Mouse (Mus musculus) stomach, embryonic 16.5 days (tissue): ENCODE data around the gene Hist1h2bk. TPM values are rescaled to one million over a fixed set of nuclear protein-coding genes. Genes with fewer than 3 reads are reported as not detected.
"Not testable (repeated sequence)": the region's sequence is repeated elsewhere in the genome, so short reads cannot be mapped to it uniquely, and the experiment has no call there.

ENCODE experiments used
- ATAC-seq: fragments of 200-750 bp; cut with Nextera tagmentation; 2 replicates; pipeline ENCODE4 v1.8.0; 2017; ENCODE audit warnings: moderate number of reproducible peaks, moderate TSS enrichment; ENCODE audit not compliant: insufficient read depth, low FRiP score
- H3K27ac ChIP-seq: fragments of 300-500 bp; sonication (generic); 2 replicates; pipeline ENCODE4 v1.5.1; 2014; ENCODE audit warnings: low read length
- H3K27me3 ChIP-seq: fragments of 300-500 bp; sonication (generic); 2 replicates; pipeline ENCODE4 v1.6.1; 2014; ENCODE audit warnings: low read length, control low read depth, mixed read lengths; ENCODE audit not compliant: control insufficient read depth, insufficient read depth
- H3K36me3 ChIP-seq: fragments of 300-500 bp; sonication (generic); 2 replicates; pipeline ENCODE4 v1.6.1; 2014; ENCODE audit warnings: low read length; ENCODE audit not compliant: control insufficient read depth, insufficient read depth
- H3K4me1 ChIP-seq: fragments of 300-500 bp; sonication (generic); 2 replicates; pipeline ENCODE4 v1.6.1; 2014; ENCODE audit warnings: low read length, control low read depth, mixed read lengths; ENCODE audit not compliant: control insufficient read depth, insufficient read depth
- H3K4me2 ChIP-seq: fragments of 300-500 bp; sonication (generic); 2 replicates; pipeline ENCODE4 v1.6.1; 2014; ENCODE audit warnings: low read depth, low read length, mixed read lengths
- H3K4me3 ChIP-seq: fragments of 300-500 bp; sonication (generic); replicated peaks from 2 replicates; pipeline ENCODE4 v1.5.1; 2014; ENCODE audit warnings: mild to moderate bottlenecking, low read length
- H3K9ac ChIP-seq: fragments of 300-500 bp; sonication (generic); 2 replicates; pipeline ENCODE4 v1.6.1; 2014; ENCODE audit warnings: low read length
- H3K9me3 ChIP-seq: fragments of 300-500 bp; sonication (generic); replicated peaks from 2 replicates; pipeline ENCODE4 v1.6.1; 2016; ENCODE audit warnings: low read length, control low read depth; ENCODE audit not compliant: control insufficient read depth
- WGBS: fragments of 180-500 bp; shearing (Covaris S2); extraction: QIAGEN DNeasy Blood & Tissue Kit; methylation state at CpG from one replicate; pipeline ENCODE4 v1.1.7; 2014; 5-methylcytosine and 5-hydroxymethylcytosine counted together
- polyA plus RNA-seq: library from polyadenylated mRNA; unstranded; fragments of >200 nt; fragmentation: Nextera tagmentation; extraction: Ambion mirVana; gene quantifications from 2 replicates; pipeline ENCODE4 v1.2.1, GENCODE M21; 2015

Gene Hist1h2bk
- polyA plus RNA-seq, 1 experiment from 2014 or later = 2.6 TPM

DNA sequence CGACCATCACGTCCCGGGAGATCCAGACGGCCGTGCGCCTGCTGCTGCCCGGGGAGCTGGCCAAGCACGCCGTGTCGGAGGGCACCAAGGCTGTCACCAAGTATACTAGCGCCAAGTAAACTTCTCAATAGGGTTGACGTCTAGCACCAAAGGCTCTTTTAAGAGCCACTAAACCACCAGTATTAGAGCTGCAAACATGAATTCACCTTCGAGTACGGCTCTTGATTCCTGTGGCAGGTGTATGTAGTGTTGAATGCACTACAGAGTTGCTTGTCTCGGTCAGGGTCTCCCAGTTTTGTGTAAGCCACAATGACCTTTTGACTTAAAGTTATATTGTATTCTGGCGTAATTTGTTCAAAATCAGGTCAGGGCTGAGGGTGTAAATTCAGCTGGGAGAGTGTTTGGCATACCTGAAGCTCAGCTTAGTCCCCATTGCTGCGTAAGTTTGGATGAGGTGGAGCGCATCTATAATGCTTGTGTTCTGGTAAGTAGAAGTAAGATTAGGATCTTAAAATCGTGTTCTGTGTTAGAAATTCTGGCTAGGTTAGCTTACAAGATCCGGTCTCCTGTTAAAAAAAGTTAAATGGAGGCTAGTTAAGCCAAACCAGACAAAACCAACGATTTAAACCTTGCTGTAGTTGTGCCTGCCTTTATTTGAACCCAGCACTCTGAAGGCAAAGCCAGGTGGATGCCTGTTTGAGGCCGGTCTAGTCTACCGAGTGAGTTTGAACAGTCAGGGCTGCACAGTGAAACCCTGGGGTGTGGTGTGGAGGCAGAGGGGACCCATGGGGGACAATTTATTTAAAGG is 683 bp downstream of the Hist1h2bk start:
- Histone ChIP-seq H3K27ac (peak overlapping the region; percentile 74), H3K4me1 (peaks cover 23% of the 10 kb centered on the region), H3K36me3 (no peaks in the 10 kb centered on the region), H3K27me3 (no peaks in the 10 kb centered on the region), H3K9ac (peak overlapping the region; percentile 55), H3K9me3 (no peaks in the 10 kb centered on the region), H3K4me3 (peak overlapping the region; percentile 38), H3K4me2 (peak overlapping the region; percentile 70)
- WGBS = 3% methylated on average over 17 of the region's 23 CpGs
- no peak for ATAC-seq

DNA sequence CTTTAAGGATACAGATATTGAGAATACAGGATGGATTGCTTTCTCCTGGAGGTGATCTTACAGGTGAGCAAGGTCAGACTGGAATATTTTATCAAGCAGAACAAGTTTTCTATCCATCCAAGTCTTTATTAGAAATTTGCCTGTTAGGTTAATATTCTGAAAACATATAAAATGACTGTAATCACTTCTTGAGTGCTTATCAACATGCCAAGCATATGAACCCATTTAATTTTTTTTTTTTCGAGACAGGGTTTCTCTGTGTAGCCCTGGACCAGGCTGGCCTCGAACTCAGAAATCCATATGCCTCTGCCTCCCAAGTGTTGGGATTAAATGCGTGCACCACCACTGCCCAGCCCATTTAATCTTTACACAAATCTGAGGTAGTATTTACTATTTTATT is 1.3 kb downstream of the Hist1h2bk start:
- Histone ChIP-seq H3K36me3 (no peaks in the 10 kb centered on the region), H3K9me3 (no peaks in the 10 kb centered on the region), H3K9ac (no peak overlapping the region; the same call in 1 of the 2 replicates), H3K27ac (peak overlapping the region; percentile 74), H3K4me1 (peaks cover 25% of the 10 kb centered on the region), H3K4me3 (peak overlapping the region; percentile 38), H3K4me2 (peak overlapping the region; percentile 70), H3K27me3 (no peaks in the 10 kb centered on the region)
- 49% methylated on average over 3 of the region's 3 CpGs for WGBS
- no peak for ATAC-seq

DNA sequence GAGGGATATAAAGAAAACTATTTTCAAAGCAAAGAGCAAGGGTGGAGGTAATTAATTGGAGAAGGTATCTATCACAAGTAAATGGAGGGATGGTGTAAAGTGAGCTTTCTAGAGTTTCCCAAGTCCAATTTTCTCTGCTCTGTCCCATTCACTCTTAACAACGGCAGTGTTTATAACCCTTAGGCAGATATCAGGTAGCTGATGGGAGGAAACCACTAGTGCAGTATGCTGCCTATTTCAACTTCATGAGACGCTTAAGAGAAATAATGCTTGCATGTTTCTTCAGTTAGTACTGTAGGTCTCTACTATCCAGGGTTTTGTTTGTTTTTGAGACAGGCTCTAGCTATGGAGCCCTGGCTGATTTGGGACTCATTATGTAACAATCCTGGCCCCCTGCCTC is 1.7 kb downstream of the Hist1h2bk start:
- H3K27me3 ChIP-seq = no peaks in the 10 kb centered on the region
- no peak overlapping the region for H3K9ac ChIP-seq
- H3K4me2 ChIP-seq = no peak overlapping the region
- no peak for ATAC-seq
- H3K4me1 ChIP-seq = peaks cover 28% of the 10 kb centered on the region
- H3K9me3 ChIP-seq = no peaks in the 10 kb centered on the region
- WGBS = 49% methylated on average over 2 of the region's 2 CpGs
- H3K36me3 ChIP-seq = no peaks in the 10 kb centered on the region
- H3K27ac ChIP-seq = no peak overlapping the region
- no peak overlapping the region for H3K4me3 ChIP-seq

DNA sequence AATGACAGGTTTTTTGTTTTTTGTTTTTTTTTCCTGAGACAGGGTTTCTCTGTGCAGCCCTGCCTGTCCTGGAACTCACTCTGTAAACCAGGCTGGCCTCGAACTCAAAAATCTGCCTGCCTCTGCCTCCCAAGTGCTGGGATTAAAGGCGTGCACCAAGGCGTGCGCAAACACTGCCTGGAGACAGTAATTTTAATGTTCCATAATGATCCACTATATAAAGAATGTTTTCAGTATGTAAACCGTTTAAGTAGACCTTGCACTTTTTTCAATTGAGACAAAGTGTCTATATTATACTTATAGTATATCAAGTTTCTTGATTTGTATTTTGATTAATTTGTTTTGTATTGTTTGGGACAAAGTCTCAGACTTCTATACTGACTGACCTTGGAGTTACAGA is 3.7 kb downstream of the Hist1h2bk start:
- no peak overlapping the region for H3K27ac ChIP-seq
- ATAC-seq = no peak
- H3K36me3 ChIP-seq = no peaks in the 10 kb centered on the region
- WGBS = 63% methylated on average over 5 of the region's 5 CpGs
- no peaks in the 10 kb centered on the region for H3K9me3 ChIP-seq
- H3K27me3 ChIP-seq = no peaks in the 10 kb centered on the region
- H3K4me1 ChIP-seq = peaks cover 28% of the 10 kb centered on the region
- no peak overlapping the region for H3K4me3 ChIP-seq
- no peak overlapping the region for H3K9ac ChIP-seq
- H3K4me2 ChIP-seq = peak overlapping the region; percentile 65; the same call in 1 of the 2 replicates

DNA sequence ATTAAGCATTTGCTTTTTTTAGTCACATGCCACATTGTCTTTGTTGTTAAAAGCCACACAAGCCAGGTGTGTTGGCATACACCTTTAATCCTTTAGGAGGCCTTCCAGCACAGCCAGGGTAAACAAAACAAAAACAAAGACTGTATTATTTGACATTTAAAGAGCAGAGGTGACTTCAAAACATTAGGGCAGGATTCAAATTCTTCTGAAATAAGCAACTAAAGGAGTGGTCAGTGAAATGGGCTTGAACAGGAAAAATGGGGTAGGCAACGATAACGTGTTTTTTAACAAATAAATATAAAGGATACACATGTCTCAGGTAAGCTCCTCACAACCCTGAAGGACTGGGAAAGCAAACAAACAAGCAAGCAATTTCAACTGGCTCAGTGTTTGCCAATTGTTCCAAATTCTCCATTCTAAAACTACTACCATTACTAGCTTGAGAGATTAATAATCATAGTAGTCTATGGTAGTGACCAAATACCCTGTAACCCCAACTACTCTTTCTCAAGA is 4.3 kb downstream of the Hist1h2bk start:
- Histone ChIP-seq H3K4me3 (peak overlapping the region; percentile 43), H3K36me3 (no peaks in the 10 kb centered on the region), H3K9me3 (no peaks in the 10 kb centered on the region), H3K9ac (peak overlapping the region; percentile 24; the same call in 1 of the 2 replicates), H3K27ac (peak overlapping the region; percentile 84), H3K4me1 (peaks cover 26% of the 10 kb centered on the region), H3K27me3 (no peaks in the 10 kb centered on the region), H3K4me2 (peak overlapping the region; percentile 65)
- 7% methylated on average over 2 of the region's 2 CpGs for WGBS
- ATAC-seq = no peak

DNA sequence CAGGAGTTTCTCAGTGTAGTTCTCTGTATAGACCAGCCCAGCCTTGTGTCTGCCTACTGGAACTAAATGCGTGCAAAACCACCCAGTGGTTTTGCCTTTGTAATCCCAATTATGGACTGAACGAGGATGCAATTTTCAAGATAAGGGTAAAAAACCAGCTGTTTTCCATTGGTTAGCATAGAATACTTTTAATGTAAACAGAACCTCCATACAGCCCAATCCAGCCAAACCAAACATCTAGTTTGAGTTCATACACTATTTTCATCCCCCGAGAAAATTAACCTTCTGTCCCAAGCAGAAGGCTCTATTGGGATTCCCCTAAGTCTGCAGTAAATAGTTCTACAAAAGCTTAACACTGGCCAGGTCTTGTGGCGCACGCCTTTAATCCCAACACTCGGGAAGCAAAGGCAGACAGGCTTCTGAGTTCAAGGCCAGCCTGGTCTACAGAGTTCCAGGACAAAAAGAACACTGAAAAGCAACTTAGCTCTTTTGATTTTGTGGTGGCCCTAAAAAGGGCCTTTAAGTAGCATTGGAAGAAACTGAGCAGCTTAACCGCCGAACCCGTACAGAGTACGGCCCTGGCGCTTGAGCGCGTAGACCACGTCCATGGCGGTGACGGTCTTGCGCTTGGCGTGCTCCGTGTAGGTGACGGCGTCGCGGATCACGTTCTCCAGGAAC is 4.9 kb downstream of the Hist1h2bk start:
- peaks cover 26% of the 10 kb centered on the region for H3K4me1 ChIP-seq
- peak overlapping the region; percentile 62 for H3K9ac ChIP-seq
- peak overlapping the region; percentile 43 for H3K4me3 ChIP-seq
- no peaks in the 10 kb centered on the region for H3K36me3 ChIP-seq
- H3K27ac ChIP-seq = peak overlapping the region; percentile 84
- under 1% methylated on average over 19 of the region's 24 CpGs for WGBS
- H3K9me3 ChIP-seq = no peaks in the 10 kb centered on the region
- H3K27me3 ChIP-seq = no peaks in the 10 kb centered on the region
- H3K4me2 ChIP-seq = peak overlapping the region; percentile 65
- ATAC-seq = no peak; the same call in 1 of the 2 replicates

DNA sequence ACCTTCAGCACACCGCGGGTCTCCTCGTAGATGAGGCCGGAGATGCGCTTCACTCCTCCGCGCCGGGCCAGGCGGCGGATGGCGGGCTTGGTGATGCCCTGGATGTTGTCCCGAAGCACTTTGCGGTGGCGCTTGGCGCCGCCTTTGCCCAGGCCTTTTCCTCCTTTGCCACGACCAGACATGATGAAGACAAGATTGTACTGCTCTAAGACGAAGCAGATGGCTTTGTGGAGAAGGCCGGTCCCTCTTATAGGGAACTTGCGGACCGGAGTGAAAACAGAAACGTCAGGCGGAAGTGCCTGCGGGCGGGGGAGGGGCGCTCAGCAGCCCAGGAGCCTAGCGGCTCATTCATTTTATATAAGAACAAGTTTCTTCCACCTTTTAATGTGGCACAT is 5.5 kb downstream of the Hist1h2bk start, which contains the start of gene Hist1h4i:
Gene Hist1h4i (minus strand): TSS at position 221 of the 395 bp plus-strand sequence.
- peak within 1 kb of the TSS; percentile 67 for H3K9ac ChIP-seq
- H3K4me2 ChIP-seq = peak within 1 kb of the TSS; percentile 71
- WGBS = under 1% methylated on average over 24 of the region's 27 CpGs
- H3K4me3 ChIP-seq = peak within 1 kb of the TSS; percentile 44
- H3K4me1 ChIP-seq = peaks cover 25% of the 10 kb centered on the region
- not testable (repeated sequence) for H3K9me3 ChIP-seq, H3K27me3 ChIP-seq, H3K36me3 ChIP-seq
- peak within 1 kb of the TSS; percentile 93 for H3K27ac ChIP-seq
- peak; percentile 65 for ATAC-seq

DNA sequence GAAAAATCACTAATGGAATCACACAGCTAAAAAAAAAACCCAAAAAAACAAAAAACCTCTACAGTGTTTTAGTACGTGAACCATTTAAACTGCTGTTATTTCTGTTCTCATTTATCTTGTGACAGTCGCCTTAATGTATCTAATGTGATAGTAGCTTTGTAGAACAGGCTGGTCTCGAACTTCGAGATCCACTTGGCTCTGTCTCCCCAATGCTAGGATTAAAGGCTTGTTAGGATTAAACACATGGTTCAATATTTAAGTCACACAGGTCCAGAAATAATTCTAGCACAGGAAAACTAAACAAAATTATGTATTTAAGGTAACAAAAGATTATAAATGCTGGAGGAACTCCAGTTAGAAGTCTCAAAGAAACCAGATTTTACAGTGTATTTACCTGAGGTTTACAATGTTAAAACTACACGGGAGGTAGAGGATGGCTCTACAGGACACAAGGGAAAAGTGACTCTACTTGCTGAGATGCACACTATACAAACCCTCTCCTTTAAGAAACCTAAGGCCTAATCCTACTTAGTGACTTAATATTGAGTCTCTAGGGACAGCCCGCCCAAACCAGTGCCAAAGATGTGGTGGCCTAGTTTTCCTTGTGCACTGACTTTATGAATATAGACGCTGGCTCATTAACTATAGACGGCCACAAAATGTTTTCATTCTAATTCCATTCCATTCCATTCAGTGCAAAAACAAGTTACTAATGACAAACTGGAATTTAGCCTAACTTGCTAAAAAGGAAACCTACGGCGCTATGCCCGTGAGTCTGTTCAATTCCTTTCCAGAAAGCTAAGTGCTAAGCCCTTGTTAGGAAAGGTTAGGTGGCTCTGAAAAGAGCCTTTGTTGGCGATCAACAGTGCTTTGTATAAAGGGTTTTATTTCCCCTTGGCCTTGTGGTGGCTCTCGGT is 6.2 kb downstream of the Hist1h2bk start:
- 2% methylated on average over 13 of the region's 13 CpGs for WGBS
- H3K9me3 ChIP-seq = no peaks in the 10 kb centered on the region
- H3K4me2 ChIP-seq = peak overlapping the region; percentile 71
- peak overlapping the region; percentile 67 for H3K9ac ChIP-seq
- ATAC-seq = no peak
- no peaks in the 10 kb centered on the region for H3K27me3 ChIP-seq
- H3K4me3 ChIP-seq = peak overlapping the region; percentile 44
- no peaks in the 10 kb centered on the region for H3K36me3 ChIP-seq
- H3K4me1 ChIP-seq = peaks cover 19% of the 10 kb centered on the region
- peak overlapping the region; percentile 93 for H3K27ac ChIP-seq
